Mouse (Mus musculus): ENCODE results near the gene Ugt2b35.
"Not testable (repeated sequence)": the region's sequence is repeated elsewhere in the genome, so short reads cannot be mapped to it uniquely, and the experiment has no call there.

Gene Ugt2b35

GRCm38 (mm10) chr5:87000395-87001073 lies at the start of gene Ugt2b35:
Gene Ugt2b35, plus strand, starts transcription at chr5:87000860.
- no peak for DNase-seq

- DNase-seq = no peak
Observed at GRCm38 (mm10) chr5:86960504-86960903, 40.2 kb upstream of the Ugt2b35 start.

DNA sequence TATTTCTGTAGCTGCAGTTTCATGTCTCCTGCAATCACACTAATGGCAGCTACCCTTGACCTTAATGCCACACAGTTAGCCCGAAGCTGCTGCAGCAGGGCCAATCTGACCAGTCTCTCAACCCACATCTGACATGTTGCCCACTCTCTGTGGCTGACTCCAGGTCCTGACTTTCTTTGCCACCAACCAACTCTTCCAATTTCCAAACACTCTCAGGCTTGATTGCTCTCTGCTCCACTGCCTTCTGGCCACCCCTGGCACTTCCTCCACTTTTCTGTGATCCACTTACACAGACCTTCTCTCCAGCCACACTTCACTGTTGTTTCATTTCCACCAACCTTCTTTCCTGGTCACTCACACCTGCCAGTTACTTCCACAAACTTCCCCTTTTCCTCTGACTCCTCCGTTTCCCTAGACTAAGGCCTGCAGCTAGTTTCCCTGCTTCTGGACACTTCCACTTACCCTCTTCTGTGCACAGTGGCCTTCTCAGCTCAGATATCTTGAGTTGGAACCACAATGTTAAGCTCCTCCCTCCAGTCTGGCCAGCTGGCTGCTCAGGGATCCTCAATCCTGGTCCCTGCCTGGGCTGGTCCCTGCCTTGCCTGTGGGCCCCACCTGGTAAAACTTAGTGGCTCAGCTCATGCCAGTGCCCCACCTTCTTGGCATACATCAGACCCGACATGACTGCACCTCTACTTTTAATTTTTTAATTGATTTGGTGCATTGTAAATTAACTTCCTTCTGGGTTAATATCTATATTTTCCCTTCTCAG lies 38.9 kb upstream of the Ugt2b35 start:
- DNase-seq = no peak

DNA sequence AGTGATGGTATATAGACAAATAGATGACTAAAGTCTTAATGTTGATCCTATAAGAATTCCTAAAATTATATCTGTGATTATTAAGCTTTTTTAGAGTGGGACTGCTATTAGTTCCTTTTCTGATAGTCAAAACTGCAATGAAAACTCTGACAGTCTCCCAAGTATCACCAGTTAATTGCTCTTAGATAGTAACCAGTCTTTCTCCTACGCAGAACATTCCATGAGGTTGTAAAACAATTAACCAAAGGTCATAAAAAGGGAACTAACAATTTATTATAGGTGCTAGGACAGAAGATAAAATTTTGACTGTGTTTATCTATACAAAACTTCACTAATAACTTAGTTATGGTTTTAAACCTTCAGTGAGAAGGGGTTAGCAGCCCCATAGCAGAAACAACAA lies 37.8 kb upstream of the Ugt2b35 start:
- DNase-seq = not testable (repeated sequence)

GRCm38 (mm10) chr5:86967271-86967670 lies 33.4 kb upstream of the Ugt2b35 start:
- DNase-seq = not testable (repeated sequence)

DNA sequence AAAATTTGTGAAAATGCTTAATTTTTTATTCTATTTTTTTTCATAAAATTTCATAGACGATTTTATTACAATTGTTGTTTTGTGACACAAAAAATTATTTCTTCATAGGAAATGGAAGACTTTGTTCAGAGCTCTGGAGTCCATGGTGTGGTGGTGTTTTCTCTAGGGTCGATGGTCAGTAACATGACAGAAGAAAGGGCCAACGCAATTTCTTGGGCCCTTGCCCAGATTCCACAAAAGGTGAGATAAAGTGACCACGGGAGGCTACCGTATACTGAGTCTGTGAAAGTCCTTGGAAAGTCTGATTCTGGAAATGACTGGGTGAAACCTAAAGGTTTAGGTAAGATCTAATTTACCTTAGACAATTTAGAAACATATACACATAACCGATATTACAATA lies 4.1 kb downstream of the Ugt2b35 start:
- DNase-seq = no peak

DNA sequence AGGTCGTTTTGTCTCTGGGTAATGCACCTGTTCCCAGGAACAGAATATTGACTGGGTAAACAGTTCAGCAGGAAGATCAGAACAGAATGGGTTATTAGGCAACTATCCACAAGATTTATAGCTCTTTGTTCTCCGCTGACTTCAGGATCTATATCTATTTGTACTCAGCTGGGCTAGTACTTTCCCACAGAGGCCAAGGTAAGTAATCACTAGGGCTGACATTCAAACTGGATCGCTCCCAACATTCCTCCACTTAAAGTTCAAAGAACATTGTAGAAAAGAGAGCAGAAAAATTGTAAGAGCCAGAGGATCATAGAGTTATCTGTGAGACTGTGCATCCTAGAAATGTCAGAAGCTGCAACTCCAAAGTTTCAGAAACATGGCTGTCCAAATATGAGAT lies 14.8 kb downstream of the Ugt2b35 start:
- no peak for DNase-seq

- peak; percentile 15 for DNase-seq
Observed at GRCm38 (mm10) chr5:87027359-87027758, 26.7 kb downstream of the Ugt2b35 start.

- no peak for DNase-seq
Observed at GRCm38 (mm10) chr5:87030624-87031023, 30.0 kb downstream of the Ugt2b35 start.
